Mouse (Mus musculus) CH12.LX (cell line): Measurements from ENCODE around the gene Prune2. TPM values are rescaled to one million over a fixed set of nuclear protein-coding genes. Genes with fewer than 3 reads are reported as not detected.

Experiments used
- DNase-seq: peaks from one replicate; pipeline ENCODE4 v3.0.0-alpha.2; 2013; ENCODE audit errors: extremely low read depth
- H3K27ac ChIP-seq: 2 replicates; pipeline ENCODE4 v1.5.1; 2012; ENCODE audit warnings: low read depth, mild to moderate bottlenecking, control low read depth, moderate library complexity; ENCODE audit not compliant: insufficient read depth
- H3K27me3 ChIP-seq: replicated peaks from 2 replicates; pipeline ENCODE3; 2012; ENCODE audit warnings: inconsistent platforms
- H3K36me3 ChIP-seq, 2 experiments: replicated peaks in 1 of 2; 2 replicates each; pipeline versions ENCODE3 to v1.6.1; 2012; ENCODE audit warnings: inconsistent platforms in 1 of 2, low read length in 1 of 2, mild to moderate bottlenecking in 1 of 2, mixed read lengths in 1 of 2, moderate library complexity in 1 of 2; ENCODE audit not compliant: control insufficient read depth in 1 of 2, insufficient read depth in 1 of 2
- H3K4me1 ChIP-seq, 2 experiments: 2 replicates each; pipeline ENCODE4 v1.6.1; 2012; ENCODE audit warnings: inconsistent platforms in 1 of 2, moderate library complexity in 1 of 2; ENCODE audit not compliant: insufficient read depth in 2 of 2, control insufficient read depth in 1 of 2
- H3K4me2 ChIP-seq: 2 replicates; pipeline ENCODE4 v1.6.1; 2012; ENCODE audit warnings: low read depth, mild to moderate bottlenecking, control low read depth; ENCODE audit not compliant: poor library complexity, insufficient read depth, severe bottlenecking
- H3K4me3 ChIP-seq, 3 experiments: fragments of 150-350 bp in 1 of 3; sonication (generic) in 1 of 3; replicated peaks in 1 of 3; 2 replicates each; pipeline versions ENCODE3 to v1.5.1; 2011 to 2012; ENCODE audit warnings: low read depth in 2 of 3, low read length in 2 of 3, mild to moderate bottlenecking in 2 of 3, moderate library complexity in 2 of 3, control low read depth in 1 of 3, improper control_type of control experiment in 1 of 3, inconsistent platforms in 1 of 3, mixed read lengths in 1 of 3; ENCODE audit not compliant: poor library complexity in 1 of 3
- H3K79me2 ChIP-seq: replicated peaks from 2 replicates; pipeline ENCODE4 v1.6.1; 2012; ENCODE audit warnings: mild to moderate bottlenecking, moderate library complexity; ENCODE audit not compliant: control insufficient read depth, poor library complexity, insufficient read depth, severe bottlenecking; ENCODE audit errors: extremely low read depth
- H3K9ac ChIP-seq: 2 replicates; pipeline ENCODE4 v1.6.1; 2012; ENCODE audit warnings: low read depth, mild to moderate bottlenecking, control low read depth, moderate library complexity; ENCODE audit not compliant: insufficient read depth
- H3K9me3 ChIP-seq: replicated peaks from 2 replicates; pipeline ENCODE3; 2012; ENCODE audit warnings: low read length, inconsistent platforms, mixed read lengths
- BHLHE40 ChIP-seq: IDR thresholded peaks from 2 replicates; pipeline ENCODE4 v1.6.1; 2011; ENCODE audit warnings: mild to moderate bottlenecking, low read depth, low read length, improper control_type of control experiment
- CHD1 ChIP-seq: IDR thresholded peaks from 2 replicates; pipeline ENCODE4 v1.6.1; 2012; ENCODE audit warnings: low read depth, low read length, improper control_type of control experiment, inconsistent platforms
- GABPA ChIP-seq: IDR thresholded peaks from 2 replicates; pipeline ENCODE4 v1.6.1; 2012; ENCODE audit warnings: low read depth, low read length, improper control_type of control experiment, inconsistent platforms; ENCODE audit not compliant: insufficient replicate concordance
- JUN ChIP-seq: IDR thresholded peaks from 2 replicates; pipeline ENCODE4 v1.6.1; 2011; ENCODE audit warnings: low read depth, mild to moderate bottlenecking, low read length, improper control_type of control experiment, moderate library complexity; ENCODE audit not compliant: insufficient read depth
- KAT2A ChIP-seq: IDR thresholded peaks from 2 replicates; pipeline ENCODE4 v1.6.1; 2012; ENCODE audit warnings: low read length, improper control_type of control experiment, inconsistent platforms; ENCODE audit not compliant: insufficient replicate concordance
- NRF1 ChIP-seq: IDR thresholded peaks from 2 replicates; pipeline ENCODE4 v1.6.1; 2014; ENCODE audit warnings: low read depth, mild to moderate bottlenecking, inconsistent platforms, low read length, improper control_type of control experiment, moderate library complexity
- PAX5 ChIP-seq: IDR thresholded peaks from 2 replicates; pipeline ENCODE4 v1.6.1; 2012; ENCODE audit warnings: low read length, inconsistent platforms, mixed read lengths
- POLR2A ChIP-seq: IDR thresholded peaks from 2 replicates; pipeline ENCODE4 v1.6.1; 2011; ENCODE audit warnings: low read depth, mild to moderate bottlenecking, improper control_type of control experiment, low read length
- RAD21 ChIP-seq: IDR thresholded peaks from 2 replicates; pipeline ENCODE4 v1.6.1; 2011; ENCODE audit warnings: low read depth, mild to moderate bottlenecking, low read length, improper control_type of control experiment, moderate library complexity
- RCOR1 ChIP-seq: conservative IDR thresholded peaks from 2 replicates; pipeline ENCODE4 v1.6.1; 2012; ENCODE audit warnings: low read depth, mild to moderate bottlenecking, inconsistent platforms, low read length, improper control_type of control experiment
- SMC3 ChIP-seq: IDR thresholded peaks from 2 replicates; pipeline ENCODE4 v1.6.1; 2011; ENCODE audit warnings: low read depth, low read length, improper control_type of control experiment
- TBP ChIP-seq: conservative IDR thresholded peaks from 2 replicates; pipeline ENCODE4 v1.6.1; 2011; ENCODE audit warnings: low read depth, low read length, improper control_type of control experiment
- TCF12 ChIP-seq: IDR thresholded peaks from 2 replicates; pipeline ENCODE4 v1.6.1; 2014; ENCODE audit warnings: low read depth, mild to moderate bottlenecking, inconsistent platforms, low read length, improper control_type of control experiment
- USF1 ChIP-seq: IDR thresholded peaks from 2 replicates; pipeline ENCODE4 v1.6.1; 2014; ENCODE audit warnings: low read depth, mild to moderate bottlenecking, inconsistent platforms, low read length, improper control_type of control experiment
- ZC3H11A ChIP-seq: IDR thresholded peaks from 2 replicates; pipeline ENCODE4 v1.6.1; 2012; ENCODE audit warnings: low read depth, mild to moderate bottlenecking, inconsistent platforms, low read length, improper control_type of control experiment
- ZNF384 ChIP-seq: IDR thresholded peaks from 2 replicates; pipeline ENCODE4 v1.6.1; 2012; ENCODE audit warnings: low read depth, low read length, improper control_type of control experiment, inconsistent platforms
- dilution Hi-C: fragments of 300-500 bp; cut with MboI; formaldehyde crosslinking; loops from 2 replicates; pipeline ENCODE4 v1.14.3; 2020; ENCODE audit warnings: low sequenced_read_pairs; ENCODE audit not compliant: extremely low pct_unique_long_range_greater_than_20kb, extremely low pct_ligation_motif_present
- in situ Hi-C: fragments of 300-500 bp; cut with MboI; formaldehyde crosslinking; loops from 3 replicates; pipeline ENCODE4 v1.14.3; 2019; ENCODE audit warnings: low sequenced_read_pairs, low pct_ligation_motif_present, low pct_unique_long_range_greater_than_20kb, mixed read lengths
- polyA plus RNA-seq: library from polyadenylated mRNA; unstranded; fragments of >175 nt; gene quantifications from 2 replicates; pipeline ENCODE4 v1.2.1, GENCODE M21; 2012; ENCODE audit warnings: low read depth; ENCODE audit not compliant: insufficient read length
- total RNA-seq, 2 experiments: library from RNA; depleted of rRNA; stranded (reverse); fragments of 300-350 nt in 1 of 2; fragments of >200 nt in 1 of 2; gene quantifications; 2 replicates each; pipeline ENCODE4 v1.2.3; 2012 to 2014

Gene Prune2
- total and polyA plus RNA-seq, 3 experiments: 0.04 to 1.7 (median 0.21) TPM

DNA sequence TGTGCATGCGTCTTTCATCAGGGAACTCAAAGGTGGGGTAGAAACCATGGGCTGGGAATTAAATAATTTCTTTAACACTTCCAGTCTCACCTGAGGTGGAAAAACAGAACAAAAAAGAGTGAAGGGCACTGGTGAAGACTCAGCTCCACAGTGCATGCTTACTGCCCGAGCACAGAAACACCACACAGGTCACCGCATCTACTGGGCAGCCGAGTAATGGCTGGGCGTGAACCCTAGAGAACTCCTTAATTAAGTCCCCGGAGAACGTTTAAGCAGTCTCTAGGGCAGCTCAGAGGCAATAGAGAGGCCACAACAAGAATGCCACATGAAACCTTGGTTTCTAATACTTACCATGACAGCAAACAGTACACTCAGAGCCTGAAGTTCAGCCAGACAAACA, 288.6 kb downstream of the Prune2 start:
- Histone ChIP-seq H3K4me1 (peaks cover 2 to 32% of the 10 kb centered on the region in 2 experiments), H3K9ac (no peak overlapping the region), H3K4me3 (no peak overlapping the region), H3K9me3 (no peaks in the 10 kb centered on the region), H3K4me2 (no peak overlapping the region), H3K36me3 (no peaks in the 10 kb centered on the region), H3K79me2 (no peaks in the 10 kb centered on the region), H3K27me3 (no peaks in the 10 kb centered on the region), H3K27ac (no peak overlapping the region)
- TF ChIP-seq CHD1 (no peak), POLR2A (no peak), JUN (no peak), NRF1 (no peak), BHLHE40 (no peak), ZNF384 (no peak), ZC3H11A (no peak), RCOR1 (no peak), USF1 (no peak), RAD21 (no peak), GABPA (no peak), TBP (no peak), SMC3 (no peak), PAX5 (no peak), TCF12 (no peak)
- dilution Hi-C loops: no loop called here
- no peak for DNase-seq
- in situ Hi-C loops: no loop called here

DNA sequence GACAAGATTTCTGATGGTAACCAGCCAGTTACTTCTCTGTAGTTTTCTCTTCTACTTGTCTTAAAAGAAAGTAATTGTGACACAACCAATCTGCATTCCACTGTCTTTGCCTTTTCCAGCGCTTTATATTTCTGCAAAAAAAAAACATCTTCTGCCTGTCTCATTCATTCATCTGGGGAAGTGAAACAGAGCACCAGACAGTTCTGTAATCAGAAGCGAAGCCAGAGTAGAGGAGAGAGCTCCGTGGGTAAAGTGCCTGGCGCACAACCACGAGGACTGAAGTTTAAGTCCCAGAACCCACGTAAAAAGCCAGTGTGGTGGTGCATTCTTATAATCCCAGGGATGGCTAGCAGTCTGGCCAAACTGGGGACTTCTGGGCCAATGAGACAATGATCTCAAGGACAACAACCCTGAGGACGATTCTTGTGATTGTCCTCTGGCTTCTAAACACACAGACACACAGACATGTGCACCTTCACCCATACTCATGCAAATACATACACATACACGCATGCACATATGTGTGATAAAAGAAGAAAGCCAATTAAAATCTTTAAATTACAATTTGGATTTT, 291.5 kb downstream of the Prune2 start:
- no peaks in the 10 kb centered on the region for H3K79me2 ChIP-seq
- no peak for DNase-seq
- H3K4me1 ChIP-seq: peaks cover 19 to 56% of the 10 kb centered on the region in 2 experiments
- dilution Hi-C loops: no loop called here
- no peak overlapping the region for H3K4me3 ChIP-seq
- 0 out of 2 replicates have a peak overlapping the region, but pooled peaks have one; percentile 18 for H3K4me2 ChIP-seq
- no peak overlapping the region for H3K9ac ChIP-seq
- in situ Hi-C loops: no loop called here
- no peak for TF ChIP-seq KAT2A
- TF ChIP-seq ZNF384: peak; percentile 46; the same call in 1 of the 2 replicates
- no peaks in the 10 kb centered on the region for H3K36me3 ChIP-seq
- H3K27me3 ChIP-seq: no peaks in the 10 kb centered on the region
- no peaks in the 10 kb centered on the region for H3K9me3 ChIP-seq
- no peak overlapping the region for H3K27ac ChIP-seq
